Mouse (Mus musculus) embryonic facial prominence, embryonic 15.5 days (tissue): ENCODE data around the gene Zc3h7b. TPM values are rescaled to one million over a fixed set of nuclear protein-coding genes. Genes with fewer than 3 reads are reported as not detected.

Source experiments
- ATAC-seq: fragments of 200-750 bp; cut with Nextera tagmentation; 2 replicates; pipeline ENCODE4 v1.8.0; 2017; ENCODE audit warnings: low read depth, moderate TSS enrichment; ENCODE audit not compliant: insufficient number of reproducible peaks, low FRiP score, low TSS enrichment
- H3K27ac ChIP-seq: fragments of 300-500 bp; sonication (generic); replicated peaks from 2 replicates; pipeline ENCODE4 v1.5.1; 2015; ENCODE audit warnings: mild to moderate bottlenecking, inconsistent platforms
- H3K27me3 ChIP-seq: fragments of 300-500 bp; sonication (generic); 2 replicates; pipeline ENCODE4 v1.6.1; 2015; ENCODE audit warnings: inconsistent platforms
- H3K36me3 ChIP-seq: fragments of 300-500 bp; sonication (generic); 2 replicates; pipeline ENCODE4 v1.6.1; 2015; ENCODE audit warnings: mild to moderate bottlenecking, inconsistent platforms
- H3K4me1 ChIP-seq: fragments of 300-500 bp; sonication (generic); 2 replicates; pipeline ENCODE4 v1.6.1; 2015; ENCODE audit warnings: inconsistent platforms
- H3K4me2 ChIP-seq: fragments of 300-500 bp; sonication (generic); replicated peaks from 2 replicates; pipeline ENCODE4 v1.6.1; 2015; ENCODE audit warnings: mild to moderate bottlenecking, inconsistent platforms
- H3K4me3 ChIP-seq: fragments of 300-500 bp; sonication (generic); replicated peaks from 2 replicates; pipeline ENCODE4 v1.5.1; 2015; ENCODE audit warnings: mild to moderate bottlenecking, inconsistent platforms
- H3K9ac ChIP-seq: fragments of 300-500 bp; sonication (generic); 2 replicates; pipeline ENCODE4 v1.6.1; 2015; ENCODE audit warnings: inconsistent platforms
- H3K9me3 ChIP-seq: fragments of 300-500 bp; sonication (generic); replicated peaks from 2 replicates; pipeline ENCODE4 v1.6.1; 2016; ENCODE audit warnings: inconsistent platforms
- WGBS: fragments of 180-500 bp; shearing (Covaris S2); methylation state at CpG from one replicate; pipeline ENCODE4 v1.1.7; 2015; 5-methylcytosine and 5-hydroxymethylcytosine counted together
- polyA plus RNA-seq: library from polyadenylated mRNA; unstranded; fragments of >200 nt; fragmentation: Nextera tagmentation; extraction: Ambion mirVana; gene quantifications from 2 replicates; pipeline ENCODE4 v1.2.1, GENCODE M21; 2015

Zc3h7b gene
- polyA plus RNA-seq, 1 experiment from 2014 or later, result 29.5 TPM

- 0 out of 2 replicates have a peak, but pooled peaks cover 1% of the 10 kb centered on the region for H3K4me1 ChIP-seq
- peaks cover 31% of the 10 kb centered on the region for H3K36me3 ChIP-seq
- no peak overlapping the region for H3K9ac ChIP-seq
- H3K27ac ChIP-seq, result no peak overlapping the region
- no peak for ATAC-seq
- H3K27me3 ChIP-seq, result no peaks in the 10 kb centered on the region
- no peaks in the 10 kb centered on the region for H3K9me3 ChIP-seq
- H3K4me2 ChIP-seq, result no peak overlapping the region
- WGBS, result 92% methylated on average over 9 of the region's 9 CpGs
- H3K4me3 ChIP-seq, result no peak overlapping the region
Measured at GRCm38 (mm10) chr15:81765651-81766050, 20.8 kb downstream of the Zc3h7b start.

GRCm38 (mm10) chr15:81766439-81766838 is 21.6 kb downstream of the Zc3h7b start:
- Histone ChIP-seq H3K27ac (no peak overlapping the region), H3K4me2 (no peak overlapping the region), H3K27me3 (no peaks in the 10 kb centered on the region), H3K4me3 (no peak overlapping the region), H3K4me1 (no peaks in the 10 kb centered on the region), H3K9me3 (no peaks in the 10 kb centered on the region), H3K9ac (no peak overlapping the region), H3K36me3 (peaks cover 33% of the 10 kb centered on the region)
- WGBS, result 87% methylated on average over 5 of the region's 5 CpGs
- ATAC-seq, result no peak

- no peak overlapping the region for H3K4me3 ChIP-seq
- ATAC-seq, result no peak
- H3K27ac ChIP-seq, result no peak overlapping the region
- H3K4me1 ChIP-seq, result peaks cover 6% of the 10 kb centered on the region
- no peaks in the 10 kb centered on the region for H3K9me3 ChIP-seq
- no peak overlapping the region for H3K4me2 ChIP-seq
- H3K9ac ChIP-seq, result no peak overlapping the region
- WGBS, result 58% methylated on average over 13 of the region's 13 CpGs
- H3K36me3 ChIP-seq, result peaks cover 54% of the 10 kb centered on the region
- no peaks in the 10 kb centered on the region for H3K27me3 ChIP-seq
Measured at GRCm38 (mm10) chr15:81769037-81769436, 24.2 kb downstream of the Zc3h7b start.

GRCm38 (mm10) chr15:81772431-81773120 is 27.7 kb downstream of the Zc3h7b start:
- ATAC-seq, result no peak
- H3K27me3 ChIP-seq, result no peaks in the 10 kb centered on the region
- no peak overlapping the region for H3K4me3 ChIP-seq
- peaks cover 6% of the 10 kb centered on the region for H3K4me1 ChIP-seq
- no peaks in the 10 kb centered on the region for H3K9me3 ChIP-seq
- 46% methylated on average over 20 of the region's 20 CpGs for WGBS
- H3K9ac ChIP-seq, result no peak overlapping the region
- H3K36me3 ChIP-seq, result peaks cover 88% of the 10 kb centered on the region
- H3K27ac ChIP-seq, result peak overlapping the region; percentile 51; the same call in 1 of the 2 replicates
- H3K4me2 ChIP-seq, result no peak overlapping the region

GRCm38 (mm10) chr15:81774505-81775171 is 29.8 kb downstream of the Zc3h7b start:
- no peaks in the 10 kb centered on the region for H3K9me3 ChIP-seq
- H3K27me3 ChIP-seq, result no peaks in the 10 kb centered on the region
- peaks cover 90% of the 10 kb centered on the region for H3K36me3 ChIP-seq
- no peak overlapping the region for H3K27ac ChIP-seq
- H3K4me2 ChIP-seq, result no peak overlapping the region
- peaks cover 6% of the 10 kb centered on the region for H3K4me1 ChIP-seq
- no peak overlapping the region for H3K4me3 ChIP-seq
- 89% methylated on average over 15 of the region's 15 CpGs for WGBS
- H3K9ac ChIP-seq, result no peak overlapping the region
- ATAC-seq, result no peak

- Histone ChIP-seq H3K27ac (no peak overlapping the region), H3K36me3 (peaks cover 98% of the 10 kb centered on the region), H3K4me2 (no peak overlapping the region), H3K9me3 (no peaks in the 10 kb centered on the region), H3K27me3 (no peaks in the 10 kb centered on the region), H3K9ac (no peak overlapping the region), H3K4me3 (no peak overlapping the region), H3K4me1 (peaks cover 6% of the 10 kb centered on the region)
- 87% methylated on average over 11 of the region's 11 CpGs for WGBS
- no peak for ATAC-seq
Measured at GRCm38 (mm10) chr15:81776631-81777422, 32.0 kb downstream of the Zc3h7b start.

GRCm38 (mm10) chr15:81781816-81782215 is 37.0 kb downstream of the Zc3h7b start:
- 86% methylated on average over 7 of the region's 7 CpGs for WGBS
- no peak overlapping the region for H3K4me3 ChIP-seq
- no peak for ATAC-seq
- H3K27ac ChIP-seq, result no peak overlapping the region
- H3K27me3 ChIP-seq, result no peaks in the 10 kb centered on the region
- H3K4me1 ChIP-seq, result no peaks in the 10 kb centered on the region
- no peak overlapping the region for H3K9ac ChIP-seq
- H3K36me3 ChIP-seq, result peaks cover 96% of the 10 kb centered on the region
- no peak overlapping the region for H3K4me2 ChIP-seq
- H3K9me3 ChIP-seq, result no peaks in the 10 kb centered on the region

- ATAC-seq, result no peak
- no peaks in the 10 kb centered on the region for H3K9me3 ChIP-seq
- no peak overlapping the region for H3K4me3 ChIP-seq
- H3K4me2 ChIP-seq, result no peak overlapping the region
- no peak overlapping the region for H3K27ac ChIP-seq
- H3K4me1 ChIP-seq, result no peaks in the 10 kb centered on the region
- H3K36me3 ChIP-seq, result peaks cover 92% of the 10 kb centered on the region
- H3K9ac ChIP-seq, result no peak overlapping the region
- no peaks in the 10 kb centered on the region for H3K27me3 ChIP-seq
- 67% methylated on average over 5 of the region's 5 CpGs for WGBS
Measured at GRCm38 (mm10) chr15:81784762-81785161, 39.9 kb downstream of the Zc3h7b start.

- no peak overlapping the region for H3K27ac ChIP-seq
- 93% methylated on average over 8 of the region's 8 CpGs for WGBS
- peaks cover 90% of the 10 kb centered on the region for H3K36me3 ChIP-seq
- no peaks in the 10 kb centered on the region for H3K4me1 ChIP-seq
- no peaks in the 10 kb centered on the region for H3K27me3 ChIP-seq
- H3K4me3 ChIP-seq, result no peak overlapping the region
- no peak for ATAC-seq
- no peak overlapping the region for H3K9ac ChIP-seq
- no peaks in the 10 kb centered on the region for H3K9me3 ChIP-seq
- H3K4me2 ChIP-seq, result no peak overlapping the region
Measured at GRCm38 (mm10) chr15:81785701-81786100, 40.8 kb downstream of the Zc3h7b start.

- ATAC-seq, result no peak
- H3K4me2 ChIP-seq, result no peak overlapping the region
- 93% methylated on average over 13 of the region's 13 CpGs for WGBS
- H3K36me3 ChIP-seq, result peaks cover 90% of the 10 kb centered on the region
- no peak overlapping the region for H3K4me3 ChIP-seq
- no peaks in the 10 kb centered on the region for H3K9me3 ChIP-seq
- H3K9ac ChIP-seq, result no peak overlapping the region
- H3K27me3 ChIP-seq, result no peaks in the 10 kb centered on the region
- no peak overlapping the region for H3K27ac ChIP-seq
- no peaks in the 10 kb centered on the region for H3K4me1 ChIP-seq
Measured at GRCm38 (mm10) chr15:81787525-81787924, 42.7 kb downstream of the Zc3h7b start.

GRCm38 (mm10) chr15:81792444-81792843 is 47.6 kb downstream of the Zc3h7b start:
- Histone ChIP-seq H3K4me3 (no peak overlapping the region), H3K27me3 (no peaks in the 10 kb centered on the region), H3K36me3 (peaks cover 66% of the 10 kb centered on the region), H3K4me1 (no peaks in the 10 kb centered on the region), H3K9ac (no peak overlapping the region), H3K27ac (no peak overlapping the region), H3K4me2 (no peak overlapping the region), H3K9me3 (no peaks in the 10 kb centered on the region)
- 89% methylated on average over 9 of the region's 9 CpGs for WGBS
- no peak for ATAC-seq
